Mouse (Mus musculus): ENCODE data around the gene Rnf113a1. TPM values are rescaled to one million over a fixed set of nuclear protein-coding genes. Genes with fewer than 3 reads are reported as not detected.
A peak's percentile ranks its signal among the peaks of the same experiment; 100 is the strongest.
"Not testable (repeated sequence)": the region's sequence is repeated elsewhere in the genome, so short reads cannot be mapped to it uniquely, and the experiment has no call there.

Gene Rnf113a1
- 5.6 and 6.3 TPM in 2 replicates for total RNA-seq (2012; rRNA removed)

GRCm38 (mm10) chrX:37191105-37191743 is at the start of gene Rnf113a1, which contains the start of gene Ndufa1:
Gene Rnf113a1, plus strand, starts transcription at chrX:37191245.
Gene Ndufa1, minus strand, starts transcription at chrX:37191163.
- DNase-seq (ENCODE audit: low read depth, low spot score): peak; percentile 46

GRCm38 (mm10) chrX:37141732-37142131 is 49.3 kb upstream of the Rnf113a1 start:
- TF ChIP-seq ZNF384 (IDR thresholded peaks at IDR 0.05; ENCODE audit: low read depth, low read length): no peak
- Histone ChIP-seq H3K27ac (ENCODE audit: insufficient read depth, low read depth, low read length, poor library complexity, severe bottlenecking) (no peak overlapping the region), H3K36me3 (ENCODE audit: control insufficient read depth, insufficient read depth, low read length, poor library complexity, severe bottlenecking) (no peaks in the 10 kb centered on the region), H3K4me3 (ENCODE audit: insufficient read depth in 1 of 2, low read depth in 1 of 2, low read length in 2 of 2, poor library complexity in 1 of 2, severe bottlenecking in 1 of 2) (no peak overlapping the region), H3K9me3 (ENCODE audit: control insufficient read depth, insufficient read depth, low read depth, low read length) (no peaks in the 10 kb centered on the region), H3K4me1 (ENCODE audit: control insufficient read depth in 2 of 2, insufficient read depth in 2 of 2, low read length in 2 of 2, poor library complexity in 1 of 2) (no peaks in the 10 kb centered on the region), H3K9ac (ENCODE audit: insufficient read depth, low read depth, low read length, poor library complexity, severe bottlenecking) (no peak overlapping the region)
- DNase-seq (ENCODE audit: low read depth, low spot score): no peak
- in situ Hi-C loops (cut with MboI; ENCODE audit: low sequenced_read_pairs in 2 of 2, unreplicated experiment in 2 of 2): no loop called here

More at GRCm38 (mm10) chrX:37191105-37191743, at the start of gene Rnf113a1, which contains the start of gene Ndufa1:
- Histone ChIP-seq H3K4me3 (ENCODE audit: insufficient read depth in 1 of 2, low read depth in 1 of 2, low read length in 2 of 2, poor library complexity in 1 of 2, severe bottlenecking in 1 of 2) (peak within 1 kb of the TSS; percentile 81 to 84), H3K36me3 (ENCODE audit: control insufficient read depth, insufficient read depth, low read length, poor library complexity, severe bottlenecking) (no peaks in the 10 kb centered on the region), H3K27ac (ENCODE audit: insufficient read depth, low read depth, low read length, poor library complexity, severe bottlenecking) (no peak within 1 kb of the TSS), H3K4me1 (ENCODE audit: control insufficient read depth in 2 of 2, insufficient read depth in 2 of 2, low read length in 2 of 2, poor library complexity in 1 of 2) (no peaks in the 10 kb centered on the region), H3K9me3 (ENCODE audit: control insufficient read depth, insufficient read depth, low read depth, low read length) (no peaks in the 10 kb centered on the region), H3K9ac (ENCODE audit: insufficient read depth, low read depth, low read length, poor library complexity, severe bottlenecking) (peak within 1 kb of the TSS; percentile 72)
- 0 out of 2 replicates have a peak, but pooled peaks have one; percentile 32 for TF ChIP-seq HCFC1 (IDR thresholded peaks at IDR 0.05; ENCODE audit: borderline replicate concordance, insufficient read depth, low read length)
- no peak for TF ChIP-seq ZC3H11A (IDR thresholded peaks at IDR 0.05; ENCODE audit: borderline replicate concordance, low read depth, low read length)
- in situ Hi-C loops (cut with MboI; ENCODE audit: low sequenced_read_pairs in 2 of 2, unreplicated experiment in 2 of 2): no loop called here

- DNase-seq (ENCODE audit: low read depth, low spot score); H3K9me3 ChIP-seq (ENCODE audit: control insufficient read depth, insufficient read depth, low read depth, low read length); H3K27ac ChIP-seq (ENCODE audit: insufficient read depth, low read depth, low read length, poor library complexity, severe bottlenecking); H3K4me3 ChIP-seq (ENCODE audit: insufficient read depth in 1 of 2, low read depth in 1 of 2, low read length in 2 of 2, poor library complexity in 1 of 2, severe bottlenecking in 1 of 2); H3K4me1 ChIP-seq (ENCODE audit: control insufficient read depth in 2 of 2, insufficient read depth in 2 of 2, low read length in 2 of 2, poor library complexity in 1 of 2); H3K36me3 ChIP-seq (ENCODE audit: control insufficient read depth, insufficient read depth, low read length, poor library complexity, severe bottlenecking); in situ Hi-C loops (cut with MboI; ENCODE audit: low sequenced_read_pairs in 2 of 2, unreplicated experiment in 2 of 2); H3K9ac ChIP-seq (ENCODE audit: insufficient read depth, low read depth, low read length, poor library complexity, severe bottlenecking): not testable (repeated sequence)
Observed at GRCm38 (mm10) chrX:37144498-37144897, 46.5 kb upstream of the Rnf113a1 start.

GRCm38 (mm10) chrX:37144954-37145353 is 46.1 kb upstream of the Rnf113a1 start:
- no peak for DNase-seq (ENCODE audit: low read depth, low spot score)
- TF ChIP-seq MAFK (IDR thresholded peaks at IDR 0.05; ENCODE audit: insufficient read depth, low read depth, low read length) (peak; percentile 73), ZC3H11A (IDR thresholded peaks at IDR 0.05; ENCODE audit: borderline replicate concordance, low read depth, low read length) (no peak)
- H3K27ac ChIP-seq (ENCODE audit: insufficient read depth, low read depth, low read length, poor library complexity, severe bottlenecking): no peak overlapping the region
- H3K4me3 ChIP-seq (ENCODE audit: insufficient read depth in 1 of 2, low read depth in 1 of 2, low read length in 2 of 2, poor library complexity in 1 of 2, severe bottlenecking in 1 of 2): no peak overlapping the region
- H3K9ac ChIP-seq (ENCODE audit: insufficient read depth, low read depth, low read length, poor library complexity, severe bottlenecking): no peak overlapping the region
- H3K4me1 ChIP-seq (ENCODE audit: control insufficient read depth in 2 of 2, insufficient read depth in 2 of 2, low read length in 2 of 2, poor library complexity in 1 of 2): no peaks in the 10 kb centered on the region
- no peaks in the 10 kb centered on the region for H3K9me3 ChIP-seq (ENCODE audit: control insufficient read depth, insufficient read depth, low read depth, low read length)
- H3K36me3 ChIP-seq (ENCODE audit: control insufficient read depth, insufficient read depth, low read length, poor library complexity, severe bottlenecking): no peaks in the 10 kb centered on the region; the same call in 1 of the 2 replicates
- in situ Hi-C loops (cut with MboI; ENCODE audit: low sequenced_read_pairs in 2 of 2, unreplicated experiment in 2 of 2): no loop called here

GRCm38 (mm10) chrX:37157839-37158238 is 33.2 kb upstream of the Rnf113a1 start:
- Histone ChIP-seq H3K27ac (ENCODE audit: insufficient read depth, low read depth, low read length, poor library complexity, severe bottlenecking) (no peak overlapping the region), H3K4me3 (ENCODE audit: insufficient read depth in 1 of 2, low read depth in 1 of 2, low read length in 2 of 2, poor library complexity in 1 of 2, severe bottlenecking in 1 of 2) (no peak overlapping the region), H3K4me1 (ENCODE audit: control insufficient read depth in 2 of 2, insufficient read depth in 2 of 2, low read length in 2 of 2, poor library complexity in 1 of 2) (no peaks in the 10 kb centered on the region), H3K9ac (ENCODE audit: insufficient read depth, low read depth, low read length, poor library complexity, severe bottlenecking) (no peak overlapping the region), H3K9me3 (ENCODE audit: control insufficient read depth, insufficient read depth, low read depth, low read length) (no peaks in the 10 kb centered on the region), H3K36me3 (ENCODE audit: control insufficient read depth, insufficient read depth, low read length, poor library complexity, severe bottlenecking) (peaks cover 2% of the 10 kb centered on the region; the same call in 1 of the 2 replicates)
- no peak for TF ChIP-seq MAFK (IDR thresholded peaks at IDR 0.05; ENCODE audit: insufficient read depth, low read depth, low read length)
- TF ChIP-seq ZC3H11A (IDR thresholded peaks at IDR 0.05; ENCODE audit: borderline replicate concordance, low read depth, low read length): no peak
- no peak for TF ChIP-seq CHD2 (IDR thresholded peaks at IDR 0.05; ENCODE audit: low read depth, low read length)
- TF ChIP-seq ZNF384 (IDR thresholded peaks at IDR 0.05; ENCODE audit: low read depth, low read length): no peak
- no peak for TF ChIP-seq HCFC1 (IDR thresholded peaks at IDR 0.05; ENCODE audit: borderline replicate concordance, insufficient read depth, low read length)
- in situ Hi-C loops (cut with MboI; ENCODE audit: low sequenced_read_pairs in 2 of 2, unreplicated experiment in 2 of 2): no loop called here
- DNase-seq (ENCODE audit: low read depth, low spot score): no peak

Data from ES-E14 (cell line).